Mouse (Mus musculus) ES-Bruce4 (cell line): ENCODE measurements around the gene Bace2.

Experiments
- CTCF ChIP-seq: IDR thresholded peaks from one replicate; pipeline ENCODE4 v1.8.1; 2011; ENCODE audit warnings: low read depth, low read length
- EP300 ChIP-seq: IDR thresholded peaks from 2 replicates; pipeline ENCODE4 v1.6.1; 2011; ENCODE audit warnings: low read depth, low read length; ENCODE audit not compliant: insufficient read depth
- POLR2A ChIP-seq: IDR thresholded peaks from one replicate; pipeline ENCODE4 v1.8.1; 2011; ENCODE audit warnings: low read length; ENCODE audit not compliant: insufficient read depth

- TF ChIP-seq CTCF (no peak), POLR2A (no peak), EP300 (no peak)
Measured at GRCm38 (mm10) chr16:97428026-97428425, 71.5 kb downstream of the Bace2 start.
